Mouse (Mus musculus) embryonic facial prominence, embryonic 15.5 days (tissue): ENCODE data around the gene Opcml. TPM values are rescaled to one million over a fixed set of nuclear protein-coding genes. Genes with fewer than 3 reads are reported as not detected.
A peak's percentile ranks its signal among the peaks of the same experiment; 100 is the strongest.

ENCODE experiments used
- ATAC-seq: fragments of 200-750 bp; cut with Nextera tagmentation; 2 replicates; pipeline ENCODE4 v1.8.0; 2017; ENCODE audit warnings: low read depth, moderate TSS enrichment; ENCODE audit not compliant: insufficient number of reproducible peaks, low FRiP score, low TSS enrichment
- H3K27ac ChIP-seq: fragments of 300-500 bp; sonication (generic); replicated peaks from 2 replicates; pipeline ENCODE4 v1.5.1; 2015; ENCODE audit warnings: mild to moderate bottlenecking, inconsistent platforms
- H3K27me3 ChIP-seq: fragments of 300-500 bp; sonication (generic); 2 replicates; pipeline ENCODE4 v1.6.1; 2015; ENCODE audit warnings: inconsistent platforms
- H3K36me3 ChIP-seq: fragments of 300-500 bp; sonication (generic); 2 replicates; pipeline ENCODE4 v1.6.1; 2015; ENCODE audit warnings: mild to moderate bottlenecking, inconsistent platforms
- H3K4me1 ChIP-seq: fragments of 300-500 bp; sonication (generic); 2 replicates; pipeline ENCODE4 v1.6.1; 2015; ENCODE audit warnings: inconsistent platforms
- H3K4me2 ChIP-seq: fragments of 300-500 bp; sonication (generic); replicated peaks from 2 replicates; pipeline ENCODE4 v1.6.1; 2015; ENCODE audit warnings: mild to moderate bottlenecking, inconsistent platforms
- H3K4me3 ChIP-seq: fragments of 300-500 bp; sonication (generic); replicated peaks from 2 replicates; pipeline ENCODE4 v1.5.1; 2015; ENCODE audit warnings: mild to moderate bottlenecking, inconsistent platforms
- H3K9ac ChIP-seq: fragments of 300-500 bp; sonication (generic); 2 replicates; pipeline ENCODE4 v1.6.1; 2015; ENCODE audit warnings: inconsistent platforms
- H3K9me3 ChIP-seq: fragments of 300-500 bp; sonication (generic); replicated peaks from 2 replicates; pipeline ENCODE4 v1.6.1; 2016; ENCODE audit warnings: inconsistent platforms
- WGBS: fragments of 180-500 bp; shearing (Covaris S2); methylation state at CpG from one replicate; pipeline ENCODE4 v1.1.7; 2015; 5-methylcytosine and 5-hydroxymethylcytosine counted together
- polyA plus RNA-seq: library from polyadenylated mRNA; unstranded; fragments of >200 nt; fragmentation: Nextera tagmentation; extraction: Ambion mirVana; gene quantifications from 2 replicates; pipeline ENCODE4 v1.2.1, GENCODE M21; 2015

Gene Opcml
- polyA plus RNA-seq, 1 experiment from 2014 or later: 5.7 TPM

DNA sequence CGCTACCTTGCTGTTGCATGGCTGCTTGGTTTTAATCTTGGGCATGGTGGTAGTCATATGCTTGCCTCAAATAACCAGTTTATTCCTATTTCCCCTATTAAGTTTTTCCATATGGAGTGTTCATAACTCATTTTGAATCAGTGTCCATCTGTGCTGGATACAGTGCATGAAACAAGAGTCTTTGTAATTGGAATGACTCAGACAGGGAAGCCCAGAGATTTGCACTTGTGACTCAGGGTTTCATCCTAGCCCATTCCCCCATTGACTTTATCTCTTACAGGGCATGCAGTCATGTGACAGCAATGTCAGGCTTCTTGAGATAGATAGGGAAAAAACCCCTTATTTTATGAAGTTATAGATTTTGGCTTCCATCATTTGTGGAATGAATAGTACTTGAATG is 655.3 kb downstream of the Opcml start:
- no peaks in the 10 kb centered on the region for H3K27me3 ChIP-seq
- H3K9ac ChIP-seq: no peak overlapping the region
- H3K27ac ChIP-seq: no peak overlapping the region
- H3K4me1 ChIP-seq: no peaks in the 10 kb centered on the region
- WGBS: 74% methylated on average over 1 of the region's 1 CpGs
- no peak overlapping the region for H3K4me3 ChIP-seq
- no peaks in the 10 kb centered on the region for H3K36me3 ChIP-seq
- no peak overlapping the region for H3K4me2 ChIP-seq
- no peaks in the 10 kb centered on the region for H3K9me3 ChIP-seq
- no peak for ATAC-seq

DNA sequence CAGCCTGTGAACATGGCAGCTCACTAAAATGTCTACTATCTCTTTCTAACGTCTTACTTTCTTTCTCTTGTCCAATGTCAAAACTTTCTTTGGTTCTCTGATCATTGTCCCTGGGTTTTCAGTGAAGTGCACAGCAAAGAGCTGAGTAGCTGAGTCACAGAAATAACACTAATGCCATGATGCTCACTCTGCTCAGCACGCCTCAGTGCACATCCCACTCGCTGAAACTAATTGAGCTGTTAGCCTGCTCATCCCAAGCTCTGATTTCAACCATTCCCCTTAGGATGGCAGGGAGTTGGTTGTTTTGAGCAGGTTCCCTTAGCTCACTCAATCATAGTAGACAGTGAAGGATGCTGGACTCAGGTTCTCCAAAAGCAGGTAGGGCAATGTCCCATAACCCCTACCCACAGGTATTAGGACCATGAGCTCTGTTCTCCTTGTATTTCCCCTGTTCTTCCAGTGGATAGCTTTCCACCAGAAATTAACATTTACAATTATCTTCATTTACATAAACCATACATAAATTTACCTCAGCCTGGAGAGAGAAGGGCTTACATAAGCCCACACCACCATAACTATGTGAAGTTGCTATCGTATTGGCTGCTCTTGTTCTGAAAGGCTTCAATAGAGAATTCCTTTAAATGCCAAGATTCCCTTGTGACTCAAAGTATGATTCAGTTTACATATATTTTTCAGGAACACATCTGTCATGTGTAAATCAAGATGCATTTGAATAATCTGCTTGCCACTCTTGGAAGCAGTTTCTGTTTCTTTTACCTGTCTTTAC is 655.9 kb downstream of the Opcml start:
- Histone ChIP-seq H3K27ac (no peak overlapping the region), H3K9ac (no peak overlapping the region), H3K4me3 (no peak overlapping the region), H3K27me3 (no peaks in the 10 kb centered on the region), H3K9me3 (no peaks in the 10 kb centered on the region), H3K36me3 (no peaks in the 10 kb centered on the region), H3K4me1 (no peaks in the 10 kb centered on the region), H3K4me2 (no peak overlapping the region)
- WGBS: 71% methylated on average over 4 of the region's 4 CpGs
- ATAC-seq: no peak

DNA sequence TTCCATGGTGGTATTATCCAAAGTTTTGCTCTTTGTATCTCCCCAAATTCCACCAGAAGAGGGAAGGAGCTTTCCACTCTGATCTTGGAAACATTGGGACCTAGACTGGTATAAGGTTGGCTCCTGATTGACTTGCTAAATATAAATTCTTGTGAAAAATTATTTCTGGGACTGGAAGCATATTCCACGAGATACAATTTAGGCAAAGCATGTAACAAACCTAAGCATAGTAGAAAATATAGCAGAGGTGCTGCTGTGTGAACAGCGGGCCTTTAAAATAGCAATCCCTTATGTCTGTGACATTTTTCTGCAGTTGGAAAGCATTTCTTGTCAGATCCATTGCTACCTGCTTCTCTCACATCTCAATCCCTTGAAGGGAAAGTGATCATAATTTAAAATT is 661.9 kb downstream of the Opcml start:
- H3K4me2 ChIP-seq: no peak overlapping the region
- no peaks in the 10 kb centered on the region for H3K9me3 ChIP-seq
- H3K4me3 ChIP-seq: no peak overlapping the region
- H3K9ac ChIP-seq: no peak overlapping the region
- no peak for ATAC-seq
- 78% methylated on average over 2 of the region's 2 CpGs for WGBS
- H3K4me1 ChIP-seq: no peaks in the 10 kb centered on the region
- H3K36me3 ChIP-seq: no peaks in the 10 kb centered on the region
- no peak overlapping the region for H3K27ac ChIP-seq
- H3K27me3 ChIP-seq: no peaks in the 10 kb centered on the region

DNA sequence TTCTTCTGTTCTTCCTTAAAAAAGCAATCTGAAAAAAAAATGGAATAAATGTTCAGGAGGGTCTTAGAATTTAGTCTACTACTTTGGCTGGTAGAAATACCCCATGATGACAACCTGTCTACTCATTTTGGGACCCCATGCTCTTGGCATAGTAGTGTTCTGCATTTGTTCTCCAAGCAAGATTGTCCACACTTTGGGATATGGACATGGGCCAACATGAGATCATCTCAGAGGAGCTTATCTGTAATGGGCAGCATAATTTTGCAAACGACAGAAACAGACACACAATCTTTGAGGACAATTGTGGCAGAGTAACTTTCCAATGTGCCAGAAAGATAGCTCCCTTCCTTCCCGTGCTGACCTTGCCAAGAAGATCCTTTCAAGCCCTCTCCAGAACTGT is 662.5 kb downstream of the Opcml start:
- 83% methylated on average over 2 of the region's 2 CpGs for WGBS
- H3K36me3 ChIP-seq: no peaks in the 10 kb centered on the region

DNA sequence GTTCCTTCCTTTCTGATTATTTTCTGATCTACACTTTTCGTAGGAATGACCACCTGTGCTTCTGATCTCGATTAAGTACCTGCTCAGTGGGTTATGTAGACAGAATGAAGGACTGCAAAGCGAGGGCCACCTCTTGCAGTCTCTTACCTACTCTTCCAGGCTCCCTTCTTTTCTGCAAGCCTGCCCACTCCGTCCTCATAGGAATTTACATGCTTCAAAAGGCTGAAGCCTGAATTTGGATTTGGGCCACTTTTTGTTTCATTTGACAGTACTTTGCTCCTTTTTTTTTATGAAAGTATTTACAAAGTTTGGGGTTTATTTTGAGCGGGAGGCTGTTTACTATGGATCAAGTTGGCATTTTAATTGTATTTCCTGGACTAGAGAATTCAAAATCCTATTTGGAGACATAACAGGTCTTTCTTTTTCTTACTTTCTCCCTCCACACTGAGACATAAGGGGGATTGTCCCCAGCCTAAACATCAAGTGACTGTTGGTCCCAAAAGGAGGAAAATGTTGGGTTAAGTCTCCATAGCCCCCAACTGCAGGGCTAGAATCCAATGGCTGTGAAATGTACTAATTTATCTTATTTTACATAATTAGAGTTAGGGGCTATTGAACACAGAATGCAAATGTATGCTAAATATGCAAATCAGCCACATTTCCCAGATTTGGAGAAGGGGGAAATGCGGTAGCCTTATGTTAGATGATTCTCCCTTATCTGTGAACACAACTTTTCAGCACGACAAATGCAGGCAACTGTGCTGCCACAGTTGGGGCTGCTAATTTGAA is 667.6 kb downstream of the Opcml start:
- Histone ChIP-seq H3K9ac (no peak overlapping the region), H3K27me3 (no peaks in the 10 kb centered on the region), H3K4me3 (no peak overlapping the region), H3K36me3 (no peaks in the 10 kb centered on the region), H3K4me1 (no peaks in the 10 kb centered on the region), H3K27ac (no peak overlapping the region), H3K4me2 (no peak overlapping the region), H3K9me3 (no peaks in the 10 kb centered on the region)
- ATAC-seq: no peak
- 68% methylated on average over 7 of the region's 7 CpGs for WGBS

More for the DNA sequence above, 662.5 kb downstream of the Opcml start:
- Histone ChIP-seq H3K4me3 (no peak overlapping the region), H3K4me2 (no peak overlapping the region), H3K4me1 (no peaks in the 10 kb centered on the region), H3K9ac (no peak overlapping the region), H3K27me3 (no peaks in the 10 kb centered on the region), H3K27ac (no peak overlapping the region), H3K9me3 (no peaks in the 10 kb centered on the region)
- ATAC-seq: no peak

DNA sequence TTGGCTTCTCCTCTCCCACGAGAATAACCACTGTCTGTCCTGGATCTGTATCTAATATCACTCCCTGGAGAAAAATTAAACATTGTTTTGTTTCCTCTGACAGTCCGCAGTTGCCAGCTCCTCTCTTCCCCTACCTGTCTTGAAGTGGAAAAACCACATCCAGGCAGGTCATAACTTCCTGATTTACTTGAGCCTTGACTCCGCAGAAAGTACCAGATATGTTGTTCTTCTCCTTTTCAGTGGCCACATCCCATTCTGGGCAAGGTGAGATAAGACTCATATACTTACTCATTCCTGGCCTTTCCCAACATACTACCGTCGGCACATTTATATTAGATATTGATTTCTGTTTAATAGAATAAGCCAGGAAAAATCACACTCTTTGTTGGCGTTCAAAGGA is 673.0 kb downstream of the Opcml start:
- Histone ChIP-seq H3K4me2 (no peak overlapping the region), H3K36me3 (no peaks in the 10 kb centered on the region), H3K9me3 (no peaks in the 10 kb centered on the region), H3K27me3 (no peaks in the 10 kb centered on the region), H3K27ac (no peak overlapping the region), H3K4me1 (no peaks in the 10 kb centered on the region), H3K4me3 (no peak overlapping the region), H3K9ac (no peak overlapping the region)
- ATAC-seq: no peak
- whole genome bisulfite sequencing: 72% methylated on average over 6 of the region's 6 CpGs

DNA sequence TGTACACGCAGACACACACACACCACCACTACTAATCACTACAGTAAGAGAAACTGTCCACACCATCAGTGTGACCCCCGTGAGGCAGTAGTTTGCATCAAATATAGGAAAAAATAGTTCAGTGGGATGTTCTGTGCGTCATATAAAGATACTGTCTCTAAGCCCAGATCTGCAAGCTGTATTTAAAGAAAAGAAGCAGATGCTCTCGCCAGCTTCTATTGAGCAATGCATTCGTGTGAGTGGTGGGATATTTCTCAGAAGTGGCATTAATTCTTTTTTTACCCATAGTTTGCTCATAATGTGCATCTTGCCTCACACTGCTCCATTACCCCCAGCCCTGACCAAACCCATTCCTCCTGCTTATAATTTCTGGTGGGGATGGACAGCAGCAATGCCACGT is 678.8 kb downstream of the Opcml start:
- no peaks in the 10 kb centered on the region for H3K4me1 ChIP-seq
- no peaks in the 10 kb centered on the region for H3K27me3 ChIP-seq
- H3K27ac ChIP-seq: no peak overlapping the region
- H3K36me3 ChIP-seq: no peaks in the 10 kb centered on the region
- no peak for ATAC-seq
- no peak overlapping the region for H3K4me2 ChIP-seq
- 79% methylated on average over 6 of the region's 6 CpGs for WGBS
- no peaks in the 10 kb centered on the region for H3K9me3 ChIP-seq
- H3K4me3 ChIP-seq: no peak overlapping the region
- no peak overlapping the region for H3K9ac ChIP-seq

DNA sequence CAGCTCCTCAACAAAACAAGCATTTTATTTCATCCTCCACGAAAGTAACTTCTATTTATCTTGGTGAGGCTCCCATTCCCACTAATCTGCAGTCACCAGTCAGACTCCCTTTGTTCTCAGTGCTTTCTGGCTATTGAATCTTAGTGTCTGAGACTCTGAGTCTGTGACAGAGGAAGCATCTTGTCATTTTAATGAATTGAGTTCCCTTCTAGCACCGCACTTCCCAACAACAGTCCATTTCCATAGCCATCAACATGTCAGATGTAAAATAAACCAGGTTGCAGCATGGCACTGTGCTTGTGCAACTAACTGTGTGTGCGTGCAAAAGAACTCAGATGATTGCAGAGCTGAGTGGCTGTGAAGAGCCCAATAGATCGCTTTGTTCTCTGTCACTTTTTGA is 680.9 kb downstream of the Opcml start:
- H3K4me3 ChIP-seq: no peak overlapping the region
- no peak for ATAC-seq
- no peak overlapping the region for H3K9ac ChIP-seq
- H3K36me3 ChIP-seq: no peaks in the 10 kb centered on the region
- H3K4me2 ChIP-seq: no peak overlapping the region
- no peaks in the 10 kb centered on the region for H3K4me1 ChIP-seq
- H3K27ac ChIP-seq: no peak overlapping the region
- H3K27me3 ChIP-seq: no peaks in the 10 kb centered on the region
- H3K9me3 ChIP-seq: no peaks in the 10 kb centered on the region
- WGBS: 63% methylated on average over 4 of the region's 4 CpGs

DNA sequence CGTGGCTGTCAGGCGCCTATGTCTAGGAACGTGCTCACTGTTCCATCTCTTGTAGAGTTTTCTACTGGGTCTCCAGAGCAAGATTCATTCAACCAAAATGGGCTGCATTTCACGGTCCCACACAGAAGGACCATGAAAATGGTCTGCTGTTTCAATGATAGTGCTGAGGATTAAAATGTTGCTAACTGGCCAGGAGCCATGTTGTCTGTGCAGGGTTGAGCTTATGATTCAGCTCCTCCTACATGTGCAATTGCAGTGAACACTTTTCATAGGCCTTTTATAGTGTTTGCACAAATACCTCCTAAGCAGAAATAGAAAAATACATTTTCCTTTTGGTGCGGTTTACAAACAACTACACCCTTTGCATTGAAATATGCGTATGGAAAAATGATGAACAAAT is 684.0 kb downstream of the Opcml start:
- H3K9me3 ChIP-seq: no peaks in the 10 kb centered on the region
- ATAC-seq: no peak
- no peaks in the 10 kb centered on the region for H3K27me3 ChIP-seq
- H3K4me2 ChIP-seq: no peak overlapping the region
- WGBS: 87% methylated on average over 6 of the region's 6 CpGs
- no peak overlapping the region for H3K9ac ChIP-seq
- no peak overlapping the region for H3K4me3 ChIP-seq
- H3K27ac ChIP-seq: no peak overlapping the region
- H3K4me1 ChIP-seq: no peaks in the 10 kb centered on the region
- H3K36me3 ChIP-seq: no peaks in the 10 kb centered on the region

DNA sequence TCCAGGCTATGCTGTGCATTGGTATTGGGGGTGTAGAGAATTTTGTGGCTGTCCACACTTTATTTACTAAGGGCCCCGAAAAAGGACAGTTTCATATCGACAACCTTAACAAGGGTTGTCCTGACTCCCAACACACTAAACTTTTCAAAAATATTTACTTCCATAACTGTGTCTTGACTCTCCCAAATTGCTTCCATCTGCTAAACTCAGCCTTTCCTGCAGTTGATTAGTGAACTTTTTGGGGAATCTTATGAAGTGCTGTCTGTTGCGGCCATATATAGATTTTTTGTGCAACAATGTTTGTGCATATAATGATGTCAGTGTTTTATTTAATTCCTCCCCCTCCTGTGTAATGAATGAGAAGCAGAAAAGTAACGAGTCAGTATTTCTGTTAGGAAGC is 690.7 kb downstream of the Opcml start:
- Histone ChIP-seq H3K4me3 (no peak overlapping the region), H3K4me2 (no peak overlapping the region), H3K9ac (no peak overlapping the region), H3K27me3 (no peaks in the 10 kb centered on the region), H3K27ac (peak overlapping the region; percentile 40), H3K9me3 (no peaks in the 10 kb centered on the region), H3K36me3 (no peaks in the 10 kb centered on the region), H3K4me1 (0 out of 2 replicates have a peak, but pooled peaks cover 3% of the 10 kb centered on the region)
- peak; percentile 47; the same call in 1 of the 2 replicates for ATAC-seq
- WGBS: 25% methylated on average over 4 of the region's 4 CpGs

DNA sequence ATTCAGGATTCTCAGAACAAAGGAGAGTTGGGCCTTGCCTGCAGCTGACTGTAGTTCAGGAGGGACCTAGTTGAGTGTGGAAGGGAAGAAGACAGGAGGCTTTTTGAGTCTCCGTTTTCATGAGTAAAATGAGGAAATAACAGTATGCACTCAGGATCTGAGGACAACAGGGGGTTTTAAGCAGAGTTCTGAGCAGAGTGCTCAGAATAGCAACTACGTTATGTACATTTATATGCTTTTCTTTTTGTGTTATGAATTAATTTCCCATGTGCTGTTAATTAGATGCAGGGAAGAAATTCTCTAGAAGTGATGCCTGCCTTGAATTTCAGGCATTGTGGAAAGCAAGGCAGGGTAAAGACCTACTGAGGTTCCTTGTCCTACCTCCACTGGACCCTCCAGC is 697.9 kb downstream of the Opcml start:
- Histone ChIP-seq H3K9ac (no peak overlapping the region), H3K27me3 (no peaks in the 10 kb centered on the region), H3K27ac (no peak overlapping the region), H3K4me3 (no peak overlapping the region), H3K36me3 (no peaks in the 10 kb centered on the region), H3K9me3 (no peaks in the 10 kb centered on the region), H3K4me2 (no peak overlapping the region), H3K4me1 (no peaks in the 10 kb centered on the region)
- no peak for ATAC-seq
- WGBS: 51% methylated on average over 2 of the region's 2 CpGs
